Mouse (Mus musculus) midbrain, embryonic 11.5 days (tissue): ENCODE results near the gene Irf9. TPM values are rescaled to one million over a fixed set of nuclear protein-coding genes. Genes with fewer than 3 reads are reported as not detected.

Experiments
- ATAC-seq: fragments of 200-750 bp; cut with Nextera tagmentation; 2 replicates; pipeline ENCODE4 v1.8.0; 2017; ENCODE audit warnings: moderate TSS enrichment, moderate library complexity; ENCODE audit not compliant: low FRiP score
- DNase-seq: peaks from one replicate; pipeline ENCODE4 v3.0.0; 2015; ENCODE audit warnings: low spot score; ENCODE audit errors: missing footprints
- H3K27ac ChIP-seq: fragments of 300-500 bp; sonication (generic); 2 replicates; pipeline ENCODE4 v1.5.1; 2014; ENCODE audit warnings: low read depth, low read length
- H3K27me3 ChIP-seq: fragments of 300-500 bp; sonication (generic); 2 replicates; pipeline ENCODE4 v1.6.1; 2014; ENCODE audit warnings: mild to moderate bottlenecking, low read length, moderate library complexity, mixed read lengths; ENCODE audit not compliant: control insufficient read depth, insufficient read depth
- H3K36me3 ChIP-seq: fragments of 300-500 bp; sonication (generic); 2 replicates; pipeline ENCODE4 v1.6.1; 2014; ENCODE audit warnings: mild to moderate bottlenecking, low read length, moderate library complexity, mixed read lengths; ENCODE audit not compliant: control insufficient read depth, insufficient read depth
- H3K4me1 ChIP-seq: fragments of 300-500 bp; sonication (generic); 2 replicates; pipeline ENCODE4 v1.6.1; 2014; ENCODE audit warnings: low read length; ENCODE audit not compliant: control insufficient read depth, insufficient read depth
- H3K4me2 ChIP-seq: fragments of 300-500 bp; sonication (generic); 2 replicates; pipeline ENCODE4 v1.6.1; 2014; ENCODE audit warnings: mild to moderate bottlenecking, moderate library complexity
- H3K4me3 ChIP-seq: fragments of 300-500 bp; sonication (generic); 2 replicates; pipeline ENCODE4 v1.5.1; 2014; ENCODE audit warnings: low read depth, low read length
- H3K9ac ChIP-seq: fragments of 300-500 bp; sonication (generic); 2 replicates; pipeline ENCODE4 v1.6.1; 2014; ENCODE audit warnings: low read length
- H3K9me3 ChIP-seq: fragments of 300-500 bp; sonication (generic); 2 replicates; pipeline ENCODE4 v1.6.1; 2016; ENCODE audit warnings: low read length; ENCODE audit not compliant: control insufficient read depth
- WGBS: fragments of 180-500 bp; shearing (Covaris S2); extraction: QIAGEN DNeasy Blood & Tissue Kit; methylation state at CpG from one replicate; pipeline ENCODE4 v1.1.7; 2014; 5-methylcytosine and 5-hydroxymethylcytosine counted together
- polyA plus RNA-seq: library from polyadenylated mRNA; unstranded; fragments of >200 nt; fragmentation: Nextera tagmentation; extraction: Ambion mirVana; gene quantifications from 2 replicates; pipeline ENCODE4 v1.2.1, GENCODE M21; 2014

Gene Irf9
- polyA plus RNA-seq, 1 experiment from 2014 or later = 6.3 TPM

DNA sequence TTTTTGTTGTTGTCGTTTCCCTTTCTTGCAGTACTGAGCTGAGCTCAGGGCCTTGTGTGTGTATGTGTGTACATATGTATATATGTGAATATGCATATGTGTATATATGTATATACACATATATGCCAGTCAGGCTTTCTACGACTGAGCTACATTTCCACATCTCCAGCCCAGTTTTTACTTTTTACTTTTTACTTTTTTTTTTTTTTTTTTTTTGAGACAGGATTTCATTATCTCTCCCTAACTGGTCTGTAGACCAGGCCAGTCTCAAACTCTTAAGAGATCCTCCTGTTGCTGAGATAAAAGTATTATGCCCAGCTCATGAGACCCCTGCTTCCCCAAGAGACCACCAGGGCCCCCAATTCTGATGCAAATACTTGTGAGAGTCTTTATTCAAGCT, 13.5 kb downstream of the Irf9 start:
- Histone ChIP-seq H3K4me3 (no peak overlapping the region), H3K9ac (no peak overlapping the region), H3K9me3 (no peaks in the 10 kb centered on the region), H3K27ac (no peak overlapping the region), H3K4me2 (no peak overlapping the region), H3K36me3 (no peaks in the 10 kb centered on the region), H3K27me3 (no peaks in the 10 kb centered on the region), H3K4me1 (no peaks in the 10 kb centered on the region)
- ATAC-seq = no peak
- DNase-seq = no peak
- WGBS = 87% methylated on average over 2 of the region's 2 CpGs

DNA sequence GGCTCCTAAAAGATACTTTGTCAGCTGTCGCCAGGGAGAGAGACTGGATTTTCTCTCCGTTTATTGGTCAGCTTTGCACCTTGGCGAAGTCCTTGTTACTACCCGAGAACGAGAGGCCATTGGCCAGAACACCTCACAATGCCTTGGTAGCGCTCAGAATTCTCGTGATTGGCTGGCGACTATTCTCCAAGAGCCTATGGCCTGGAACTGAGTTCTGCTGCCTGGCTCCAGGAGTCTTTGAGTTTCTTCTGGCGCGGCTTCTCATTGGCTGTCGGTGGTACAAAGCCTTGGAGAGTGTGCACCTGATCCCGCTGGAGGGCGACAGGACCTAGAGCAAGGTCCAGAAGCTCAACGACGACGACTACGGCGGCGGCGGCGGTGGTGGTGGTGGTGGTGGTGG, 14.5 kb downstream of the Irf9 start, which contains the start of gene Rec8:
TSS of gene Rec8 (plus strand) at position 216 of the 400 bp plus-strand sequence.
- H3K4me2 ChIP-seq = peak within 1 kb of the TSS; percentile 11; the same call in 1 of the 2 replicates
- H3K9ac ChIP-seq = no peak within 1 kb of the TSS
- ATAC-seq (peak; percentile 59), DNase-seq (peak; percentile 85)
- H3K4me1 ChIP-seq = no peaks in the 10 kb centered on the region
- no peaks in the 10 kb centered on the region for H3K9me3 ChIP-seq
- WGBS = 28% methylated on average over 21 of the region's 21 CpGs
- H3K27me3 ChIP-seq = no peaks in the 10 kb centered on the region
- H3K4me3 ChIP-seq = no peak within 1 kb of the TSS; the same call in 1 of the 2 replicates
- H3K36me3 ChIP-seq = no peaks in the 10 kb centered on the region
- H3K27ac ChIP-seq = no peak within 1 kb of the TSS

DNA sequence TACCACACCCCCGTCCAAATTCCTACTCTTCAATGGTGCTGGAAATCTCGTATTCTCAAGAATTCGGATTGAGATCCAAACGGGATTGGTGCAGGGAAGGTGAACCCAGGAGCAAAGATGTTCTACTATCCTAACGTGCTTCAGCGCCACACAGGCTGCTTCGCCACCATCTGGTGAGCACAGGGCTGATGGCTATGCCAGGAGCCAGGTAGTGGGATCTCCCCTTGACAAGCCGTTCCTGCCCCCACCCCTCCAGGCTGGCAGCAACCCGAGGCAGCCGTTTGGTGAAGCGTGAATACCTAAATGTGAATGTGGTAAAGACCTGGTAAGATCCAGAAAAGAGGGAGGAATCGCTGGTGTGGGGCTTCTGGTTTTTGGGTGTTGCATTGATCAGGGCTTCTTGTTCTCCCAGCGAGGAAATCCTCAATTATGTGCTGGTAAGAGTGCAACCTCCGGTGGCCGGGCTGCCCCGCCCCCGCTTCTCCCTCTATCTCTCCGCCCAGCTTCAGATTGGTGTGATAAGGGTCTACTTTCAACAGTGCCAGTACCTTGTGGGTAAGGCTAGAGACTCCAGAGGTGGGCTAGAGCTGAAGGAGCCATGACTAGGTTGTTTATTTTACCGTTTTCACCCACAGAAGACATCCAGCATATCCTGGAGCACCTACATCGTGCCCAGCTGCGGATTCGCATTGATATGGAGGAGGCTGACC, 15.3 kb downstream of the Irf9 start:
- WGBS = 53% methylated on average over 22 of the region's 22 CpGs
- Histone ChIP-seq H3K27ac (no peak overlapping the region), H3K27me3 (no peaks in the 10 kb centered on the region), H3K9ac (no peak overlapping the region), H3K9me3 (no peaks in the 10 kb centered on the region), H3K4me2 (peak overlapping the region; percentile 11; the same call in 1 of the 2 replicates), H3K4me1 (no peaks in the 10 kb centered on the region), H3K4me3 (no peak overlapping the region; the same call in 1 of the 2 replicates), H3K36me3 (no peaks in the 10 kb centered on the region)
- DNase-seq = peak; percentile 84
- ATAC-seq = no peak

DNA sequence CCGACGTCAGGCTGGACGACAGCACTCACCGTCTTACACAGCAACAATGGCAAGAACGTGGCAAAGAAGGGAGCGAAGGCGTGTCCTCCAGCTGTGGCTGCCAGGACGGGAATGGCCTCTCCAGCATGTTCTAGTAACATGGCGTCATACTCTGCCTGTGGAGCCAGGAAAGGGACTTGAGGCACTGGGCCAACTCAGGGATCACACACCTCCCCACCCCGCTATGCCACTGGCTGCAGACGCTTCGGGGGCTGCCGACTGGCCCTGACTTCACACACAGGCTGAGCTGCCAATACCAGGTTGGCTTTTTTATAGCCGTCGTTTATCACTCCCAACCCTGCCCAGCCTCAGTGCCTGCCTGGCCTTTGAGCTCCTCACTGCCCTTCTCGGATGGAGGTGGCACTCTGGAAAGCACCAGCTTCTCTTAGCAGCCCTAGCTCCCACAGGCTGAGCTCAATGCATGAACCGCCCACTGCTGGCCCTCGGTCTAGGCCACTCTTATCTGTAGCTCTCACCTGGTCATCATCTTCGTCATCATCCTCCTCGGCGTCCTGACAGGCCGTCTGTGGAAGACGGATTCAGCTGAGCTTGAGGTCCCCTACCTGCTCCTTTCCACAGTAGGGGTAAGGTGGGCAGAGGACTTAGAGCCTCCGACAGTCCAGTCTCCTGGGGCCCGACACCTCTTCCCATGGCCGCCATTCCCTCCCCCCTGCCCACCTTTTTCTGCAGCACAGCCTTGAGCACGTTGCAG, 24.9 kb downstream of the Irf9 start:
- Histone ChIP-seq H3K9me3 (no peaks in the 10 kb centered on the region), H3K27me3 (no peaks in the 10 kb centered on the region), H3K36me3 (peaks cover 39% of the 10 kb centered on the region), H3K27ac (no peak overlapping the region), H3K9ac (no peak overlapping the region), H3K4me2 (no peak overlapping the region), H3K4me3 (no peak overlapping the region), H3K4me1 (no peaks in the 10 kb centered on the region)
- DNase-seq = peak; percentile 61
- ATAC-seq = 0 out of 2 replicates have a peak, but pooled peaks have one; percentile 6
- WGBS = 94% methylated on average over 27 of the region's 27 CpGs

DNA sequence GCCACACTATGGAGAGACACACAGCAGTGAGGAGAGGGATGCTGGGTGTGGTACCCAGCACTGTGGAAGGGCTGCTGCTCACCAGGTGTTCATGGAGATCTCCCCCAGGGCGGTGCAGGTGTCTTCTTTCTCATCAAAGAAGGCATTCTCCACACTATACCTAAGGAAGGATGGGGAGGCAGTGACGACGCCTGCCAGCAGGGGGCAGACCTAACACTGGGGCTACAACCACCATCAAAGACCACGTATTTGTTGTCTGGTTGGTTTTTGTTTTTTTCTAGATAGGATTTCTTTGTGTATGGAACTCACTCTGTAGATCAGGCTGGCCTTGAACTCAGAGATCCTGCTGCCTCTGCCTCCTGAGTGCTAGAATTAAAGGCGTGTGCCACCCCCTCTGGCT, 25.9 kb downstream of the Irf9 start:
- Histone ChIP-seq H3K36me3 (peaks cover 41% of the 10 kb centered on the region), H3K4me3 (no peak overlapping the region), H3K4me1 (peaks cover 2% of the 10 kb centered on the region; the same call in 1 of the 2 replicates), H3K27ac (no peak overlapping the region), H3K27me3 (no peaks in the 10 kb centered on the region), H3K9me3 (no peaks in the 10 kb centered on the region), H3K4me2 (no peak overlapping the region), H3K9ac (no peak overlapping the region)
- WGBS = 57% methylated on average over 5 of the region's 5 CpGs
- ATAC-seq (no peak), DNase-seq (peak; percentile 88)

DNA sequence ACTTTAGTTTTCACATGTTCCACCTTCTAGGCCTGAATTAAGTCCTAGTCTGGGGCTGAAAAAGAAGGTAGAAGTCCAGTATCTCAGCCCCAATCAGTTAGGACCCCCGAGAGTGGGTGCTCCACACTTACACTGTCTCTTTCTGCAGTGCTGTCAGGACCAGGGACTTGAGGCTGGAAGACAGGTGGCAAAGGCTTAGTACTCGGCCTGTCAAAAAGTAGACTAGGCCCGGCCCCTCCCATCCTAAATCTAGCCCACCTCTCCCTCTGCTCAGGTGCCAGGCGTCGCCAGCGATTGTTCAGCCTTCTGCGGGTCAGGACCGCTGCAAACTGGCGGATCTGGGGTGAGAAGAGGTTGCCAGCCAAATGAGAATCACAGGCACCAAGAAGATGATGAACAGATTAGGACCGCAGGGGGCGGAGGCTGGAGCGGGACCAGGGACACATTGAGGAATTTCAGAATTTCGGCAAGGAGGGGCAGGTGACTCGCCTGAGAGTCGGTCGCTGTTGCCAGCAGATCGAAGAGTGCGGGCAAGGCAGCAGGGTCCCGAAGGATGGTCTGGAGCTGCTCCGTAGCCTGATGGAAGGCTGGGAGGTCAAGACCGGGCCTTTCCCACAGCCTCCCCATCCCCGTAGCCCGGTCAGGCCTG, 31.6 kb downstream of the Irf9 start:
- H3K4me3 ChIP-seq = peak overlapping the region; percentile 61
- H3K4me2 ChIP-seq = peak overlapping the region; percentile 96
- H3K4me1 ChIP-seq = peaks cover 13% of the 10 kb centered on the region
- no peaks in the 10 kb centered on the region for H3K9me3 ChIP-seq
- peak overlapping the region; percentile 55; the same call in 1 of the 2 replicates for H3K27ac ChIP-seq
- 4% methylated on average over 23 of the region's 23 CpGs for WGBS
- peaks cover 26% of the 10 kb centered on the region for H3K36me3 ChIP-seq
- peak overlapping the region; percentile 78 for H3K9ac ChIP-seq
- H3K27me3 ChIP-seq = no peaks in the 10 kb centered on the region
- ATAC-seq = peak; percentile 79
- DNase-seq = no peak

DNA sequence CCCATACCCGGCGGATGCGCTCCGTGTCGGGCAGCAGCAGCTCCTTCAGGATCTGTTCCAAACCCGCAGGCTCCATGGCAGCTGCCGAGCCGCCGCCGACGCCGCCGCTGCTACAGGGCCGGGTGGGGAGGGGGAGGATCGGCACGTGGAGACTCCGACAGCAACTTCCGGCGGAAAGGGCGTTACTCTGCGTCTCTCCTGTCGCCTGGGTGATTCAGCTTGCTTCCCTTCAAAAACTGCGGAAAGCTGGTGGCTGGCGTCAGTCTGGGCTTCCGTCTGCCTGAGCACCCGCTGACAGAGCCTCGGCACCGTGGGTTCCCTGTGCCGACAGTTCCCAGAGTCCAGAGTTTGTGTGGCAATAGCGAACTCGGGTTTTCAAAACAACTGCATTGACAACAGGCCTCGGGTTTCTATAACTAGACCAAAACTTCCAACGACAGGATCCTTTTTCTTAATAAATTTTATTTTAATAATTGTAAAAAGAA, 32.2 kb downstream of the Irf9 start, which contains the start of gene Ipo4:
TSS of gene Ipo4 (minus strand) at position 435 of the 485 bp plus-strand sequence.
- Histone ChIP-seq H3K4me1 (peaks cover 13% of the 10 kb centered on the region), H3K9ac (peak within 1 kb of the TSS; percentile 78), H3K4me2 (peak within 1 kb of the TSS; percentile 96), H3K36me3 (peaks cover 22% of the 10 kb centered on the region), H3K9me3 (no peaks in the 10 kb centered on the region), H3K27ac (peak within 1 kb of the TSS; percentile 55), H3K27me3 (no peaks in the 10 kb centered on the region), H3K4me3 (peak within 1 kb of the TSS; percentile 61)
- peak; percentile 91 for ATAC-seq
- WGBS = 2% methylated on average over 33 of the region's 33 CpGs
- DNase-seq = peak; percentile 98

DNA sequence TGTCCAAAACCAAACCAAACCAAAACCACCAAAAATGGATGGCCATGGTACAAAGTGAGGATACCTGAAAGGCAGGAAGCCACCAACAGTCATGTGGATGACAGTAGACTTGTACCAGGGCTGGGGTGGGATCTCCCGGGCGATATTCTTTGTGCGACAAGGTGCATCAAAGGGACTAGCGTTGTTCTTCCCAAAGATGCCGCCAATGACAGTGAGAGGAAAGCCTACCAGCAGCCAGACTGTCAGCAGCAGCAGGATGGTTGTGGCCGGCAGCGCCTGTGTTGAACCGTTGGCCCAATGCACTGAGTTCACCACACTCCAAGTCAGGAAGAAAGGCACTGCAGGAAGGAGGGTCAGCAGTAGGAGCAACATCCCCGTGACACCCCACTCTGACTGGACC, 34.4 kb downstream of the Irf9 start, which contains the start of gene Gm49378:
TSS of gene Gm49378 (minus strand) at position 101 of the 400 bp plus-strand sequence.
- Histone ChIP-seq H3K4me3 (no peak within 1 kb of the TSS), H3K9me3 (no peaks in the 10 kb centered on the region), H3K27me3 (no peaks in the 10 kb centered on the region), H3K4me2 (no peak within 1 kb of the TSS), H3K27ac (no peak within 1 kb of the TSS), H3K36me3 (peaks cover 14% of the 10 kb centered on the region), H3K9ac (no peak within 1 kb of the TSS), H3K4me1 (peaks cover 19% of the 10 kb centered on the region)
- DNase-seq (no peak), ATAC-seq (no peak)
- WGBS = 90% methylated on average over 9 of the region's 9 CpGs
